Comparison of ENCODE assay signal across 9 mouse cellular contexts in genomic region chr12:29015200-29015862, GRCm38 (mm10).
DNase-seq lines count a peak whose midpoint lies in the region; ATAC-seq and TF ChIP-seq lines count a peak whose summit lies in the region.
"Had no signal": no experiment of that assay in that cellular context is flagged by ENCODE, and none has a peak within 500 bp of the region (broad histone marks: within the 10 kb centered on the region; RNA-seq: fewer than 3 reads in every experiment).

No protein-coding gene starts in this region.

- DNase-seq in adrenal gland, adult (ENCODE audit: inconsistent age in 2 of 2, low spot score in 1 of 2): peak; percentile 62 to 68
- DNase-seq in adrenal gland, postnatal 4 days (ENCODE audit: low spot score in 2 of 2): no peak
- peak; percentile 24 for DNase-seq in adrenal gland, postnatal 10 days
- DNase-seq in forebrain, embryonic 14.5 days (ENCODE audit: low spot score): peak; percentile 91
- peak; percentile 63 for DNase-seq in mesoderm, embryonic 11.5 days (ENCODE audit: low read depth, low spot score)
- DNase-seq in spleen, postnatal 36 days (ENCODE audit: low spot score in 2 of 2): no peak
- no peak for DNase-seq in thymus, adult 2 months

- WGBS in forebrain, embryonic 14.5 days: 29% methylated on average over 10 of the region's 10 CpGs
- 74% methylated on average over 10 of the region's 10 CpGs for WGBS in thymus, adult 2 months

- H3K27ac ChIP-seq in forebrain, embryonic 14.5 days (ENCODE audit: low read depth, low read length): peak overlapping the region; percentile 61
- no peak overlapping the region for H3K27ac ChIP-seq in thymus, adult 2 months (ENCODE audit: control insufficient read depth, insufficient read depth, low read length)
- H3K27ac ChIP-seq: limb, embryonic 15.5 days had no signal

- H3K9me3 ChIP-seq in forebrain, embryonic 14.5 days (replicated peaks; ENCODE audit: control insufficient read depth, low read length): no peaks in the 10 kb centered on the region
- H3K9me3 ChIP-seq: limb, embryonic 15.5 days had no signal

- peak; percentile 96 for ATAC-seq in forebrain, embryonic 14.5 days
- no peak for ATAC-seq in monocyte, adult 5-6 weeks (replicated peaks; ENCODE audit: insufficient number of reproducible peaks, low FRiP score, low TSS enrichment, poor library complexity, severe bottlenecking)

- TF ChIP-seq CTCF in thymus, adult 2 months (IDR thresholded peaks at IDR 0.05; ENCODE audit: borderline replicate concordance, control insufficient read depth, extremely low read depth, insufficient read depth, low read length, poor library complexity): no peak

- no peak overlapping the region for H3K4me3 ChIP-seq in forebrain, embryonic 14.5 days (ENCODE audit: low read depth, low read length)
- H3K4me3 ChIP-seq in thymus, adult 2 months (ENCODE audit: control insufficient read depth, insufficient read depth, low read length): no peak overlapping the region
- H3K4me3 ChIP-seq: limb, embryonic 15.5 days had no signal

- no peaks in the 10 kb centered on the region for H3K27me3 ChIP-seq in forebrain, embryonic 14.5 days (replicated peaks; ENCODE audit: control insufficient read depth, insufficient read depth, low read length)
- H3K27me3 ChIP-seq in thymus, adult 2 months (ENCODE audit: control insufficient read depth, insufficient read depth, low read length): no peaks in the 10 kb centered on the region
- H3K27me3 ChIP-seq: limb, embryonic 15.5 days had no signal

- no peaks in the 10 kb centered on the region for H3K36me3 ChIP-seq in forebrain, embryonic 14.5 days (ENCODE audit: control insufficient read depth, insufficient read depth, low read length)
- H3K36me3 ChIP-seq in thymus, adult 2 months (ENCODE audit: control insufficient read depth, insufficient read depth, low read length): no peaks in the 10 kb centered on the region
- H3K36me3 ChIP-seq: limb, embryonic 15.5 days had no signal

- H3K4me1 ChIP-seq in forebrain, embryonic 14.5 days (ENCODE audit: control insufficient read depth, insufficient read depth, low read length): peaks cover 15% of the 10 kb centered on the region
- no peaks in the 10 kb centered on the region for H3K4me1 ChIP-seq in thymus, adult 2 months (replicated peaks; ENCODE audit: control insufficient read depth, insufficient read depth, low read length)
- H3K4me1 ChIP-seq: limb, embryonic 15.5 days had no signal

- H3K9ac ChIP-seq in forebrain, embryonic 14.5 days (ENCODE audit: low read length): no peak overlapping the region
- H3K9ac ChIP-seq: limb, embryonic 15.5 days had no signal

- no peak for TF ChIP-seq POLR2A in thymus, adult 2 months (IDR thresholded peaks at IDR 0.05; ENCODE audit: control insufficient read depth, extremely low read depth, insufficient read depth, low read length, poor library complexity)

- no peak overlapping the region for H3K4me2 ChIP-seq in forebrain, embryonic 14.5 days (ENCODE audit: low read length)
- H3K4me2 ChIP-seq: limb, embryonic 15.5 days had no signal

Comparison
In these comparisons a context has a peak if more than half of its experiments do, and no peak if none do; other contexts are left out.
1. DNase-seq: peak in adrenal gland, adult (2 of 2), adrenal gland, postnatal 10 days (single experiment), forebrain, embryonic 14.5 days (single experiment) and mesoderm, embryonic 11.5 days (single experiment); none in adrenal gland, postnatal 4 days (0 of 2), spleen, postnatal 36 days (0 of 2) and thymus, adult 2 months (single experiment).